Mouse (Mus musculus) liver, embryonic 14.5 days (tissue): Measurements from ENCODE around the gene Tpte. TPM values are rescaled to one million over a fixed set of nuclear protein-coding genes. Genes with fewer than 3 reads are reported as not detected.
A peak's percentile ranks its signal among the peaks of the same experiment; 100 is the strongest.

ENCODE experiments used
- ATAC-seq: fragments of 200-750 bp; cut with Nextera tagmentation; 2 replicates; pipeline ENCODE4 v1.8.0; 2017; ENCODE audit warnings: moderate number of reproducible peaks, mild to moderate bottlenecking, moderate library complexity; ENCODE audit not compliant: insufficient read depth
- DNase-seq, 3 experiments: peaks; one replicate each; pipeline ENCODE4 v3.0.0-alpha.2; 2012 to 2013; ENCODE audit warnings: low read depth in 3 of 3, low spot score in 3 of 3
- H3K27ac ChIP-seq: fragments of 300-500 bp; sonication (generic); 2 replicates; pipeline ENCODE4 v1.5.1; 2014; ENCODE audit warnings: moderate library complexity, mild to moderate bottlenecking, control low read depth, inconsistent platforms
- H3K27me3 ChIP-seq: fragments of 300-500 bp; sonication (generic); 2 replicates; pipeline ENCODE4 v1.6.1; 2014; ENCODE audit warnings: mild to moderate bottlenecking, low read length, moderate library complexity; ENCODE audit not compliant: control insufficient read depth, insufficient read depth
- H3K36me3 ChIP-seq: fragments of 300-500 bp; sonication (generic); replicated peaks from 2 replicates; pipeline ENCODE4 v1.6.1; 2014; ENCODE audit warnings: low read depth; ENCODE audit not compliant: control insufficient read depth, insufficient read depth
- H3K4me1 ChIP-seq, 2 experiments: fragments of 200-500 bp in 1 of 2; fragments of 300-500 bp in 1 of 2; sonication (generic) in 1 of 2; replicated peaks; 2 replicates each; pipeline ENCODE4 v1.6.1; 2012 to 2014; ENCODE audit warnings: antibody characterized with exemption in 1 of 2, inconsistent platforms in 1 of 2, low read length in 1 of 2; ENCODE audit not compliant: control insufficient read depth in 2 of 2, insufficient read depth in 2 of 2
- H3K4me2 ChIP-seq: fragments of 300-500 bp; sonication (generic); 2 replicates; pipeline ENCODE4 v1.6.1; 2014; ENCODE audit warnings: low read depth, mild to moderate bottlenecking, control low read depth, moderate library complexity
- H3K4me3 ChIP-seq, 2 experiments: fragments of 200-500 bp in 1 of 2; fragments of 300-500 bp in 1 of 2; sonication (generic) in 1 of 2; 2 replicates each; pipeline ENCODE4 v1.5.1; 2012 to 2014; ENCODE audit warnings: low read depth in 2 of 2, low read length in 2 of 2, mild to moderate bottlenecking in 2 of 2, control low read depth in 1 of 2, inconsistent platforms in 1 of 2, moderate library complexity in 1 of 2; ENCODE audit not compliant: insufficient read depth in 1 of 2
- H3K9ac ChIP-seq: fragments of 300-500 bp; sonication (generic); replicated peaks from 2 replicates; pipeline ENCODE4 v1.6.1; 2014; ENCODE audit warnings: mild to moderate bottlenecking, control low read depth, moderate library complexity
- H3K9me3 ChIP-seq: fragments of 300-500 bp; sonication (generic); 2 replicates; pipeline ENCODE4 v1.6.1; 2016; ENCODE audit warnings: low read length, mixed read lengths; ENCODE audit not compliant: control insufficient read depth
- CTCF ChIP-seq: IDR thresholded peaks from 2 replicates; pipeline ENCODE4 v1.5.1; 2016; ENCODE audit warnings: antibody characterized with exemption, low read depth, control low read depth
- EP300 ChIP-seq: IDR thresholded peaks from 2 replicates; pipeline ENCODE4 v1.6.1; 2016; ENCODE audit warnings: antibody characterized with exemption, low read depth
- WGBS: fragments of 180-500 bp; shearing (Covaris S2); extraction: QIAGEN DNeasy Blood & Tissue Kit; methylation state at CpG from one replicate; pipeline ENCODE4 v1.1.7; 2014; ENCODE audit not compliant: insufficient replicate concordance; 5-methylcytosine and 5-hydroxymethylcytosine counted together
- polyA plus RNA-seq, 2 experiments: library from polyadenylated mRNA; depleted of rRNA in 1 of 2; stranded (reverse) in 1 of 2; unstranded in 1 of 2; fragments of >200 nt; fragmentation: Nextera tagmentation in 1 of 2; extraction: Ambion mirVana in 1 of 2; gene quantifications; 2 replicates each; pipeline versions ENCODE4 v1.2.1 to v1.2.3; 2012 to 2014

Gene Tpte
- polyA plus RNA-seq, 2 experiments = not detected

- Histone ChIP-seq H3K4me3 (no peak overlapping the region), H3K9ac (no peak overlapping the region), H3K9me3 (no peaks in the 10 kb centered on the region), H3K4me1 (no peaks in the 10 kb centered on the region; a peak in 1 of 4 replicates), H3K36me3 (peaks cover 2% of the 10 kb centered on the region; the same call in 1 of the 2 replicates), H3K27ac (no peak overlapping the region), H3K27me3 (no peaks in the 10 kb centered on the region), H3K4me2 (no peak overlapping the region)
- TF ChIP-seq CTCF (no peak), EP300 (no peak)
- no peak for DNase-seq
- no peak for ATAC-seq
- 79% methylated on average over 11 of the region's 11 CpGs for WGBS
Measured at GRCm38 (mm10) chr8:22380934-22381333, 97.7 kb downstream of the Tpte start.

- H3K4me2 ChIP-seq = no peak overlapping the region
- ATAC-seq = no peak
- no peaks in the 10 kb centered on the region; a peak in 1 of 4 replicates for H3K4me1 ChIP-seq
- WGBS = 84% methylated on average over 19 of the region's 19 CpGs
- TF ChIP-seq EP300 = no peak
- peak; percentile 16; the same call in 1 of the 2 replicates for TF ChIP-seq CTCF
- DNase-seq = no peak
- no peak overlapping the region for H3K4me3 ChIP-seq
- no peak overlapping the region for H3K9ac ChIP-seq
- H3K36me3 ChIP-seq = peaks cover 2% of the 10 kb centered on the region; the same call in 1 of the 2 replicates
- H3K27ac ChIP-seq = no peak overlapping the region
- no peaks in the 10 kb centered on the region for H3K27me3 ChIP-seq
- no peaks in the 10 kb centered on the region for H3K9me3 ChIP-seq
Measured at GRCm38 (mm10) chr8:22382824-22383595, 99.8 kb downstream of the Tpte start.

GRCm38 (mm10) chr8:22385158-22385557, 101.9 kb downstream of the Tpte start:
- Histone ChIP-seq H3K4me3 (no peak overlapping the region), H3K9ac (no peak overlapping the region), H3K4me2 (no peak overlapping the region), H3K27ac (no peak overlapping the region), H3K9me3 (no peaks in the 10 kb centered on the region), H3K4me1 (peaks cover 0 to 2% of the 10 kb centered on the region in 2 experiments; a peak in 2 of 4 replicates), H3K36me3 (peaks cover 8% of the 10 kb centered on the region), H3K27me3 (no peaks in the 10 kb centered on the region)
- TF ChIP-seq CTCF (no peak), EP300 (no peak)
- ATAC-seq = no peak
- DNase-seq = no peak
- WGBS = 63% methylated on average over 6 of the region's 6 CpGs

- Histone ChIP-seq H3K4me1 (peaks cover 0 to 14% of the 10 kb centered on the region in 2 experiments; a peak in 2 of 4 replicates), H3K4me3 (no peak overlapping the region), H3K27ac (no peak overlapping the region), H3K27me3 (no peaks in the 10 kb centered on the region), H3K36me3 (peaks cover 6% of the 10 kb centered on the region), H3K4me2 (no peak overlapping the region), H3K9me3 (no peaks in the 10 kb centered on the region), H3K9ac (no peak overlapping the region)
- no peak for ATAC-seq
- no peak for DNase-seq
- no peak for TF ChIP-seq EP300
- TF ChIP-seq CTCF = no peak
- 66% methylated on average over 10 of the region's 10 CpGs for WGBS
Measured at GRCm38 (mm10) chr8:22389874-22390273, 106.6 kb downstream of the Tpte start.

GRCm38 (mm10) chr8:22390766-22391463, 107.7 kb downstream of the Tpte start:
- Histone ChIP-seq H3K27ac (no peak overlapping the region), H3K4me3 (no peak overlapping the region), H3K4me1 (peaks cover 0 to 16% of the 10 kb centered on the region in 2 experiments; a peak in 2 of 4 replicates), H3K4me2 (no peak overlapping the region), H3K9me3 (no peaks in the 10 kb centered on the region), H3K36me3 (peaks cover 6% of the 10 kb centered on the region), H3K9ac (no peak overlapping the region), H3K27me3 (no peaks in the 10 kb centered on the region)
- ATAC-seq (peak; percentile 72), DNase-seq (no peak)
- 71% methylated on average over 8 of the region's 8 CpGs for WGBS
- TF ChIP-seq EP300 = no peak
- no peak for TF ChIP-seq CTCF
